Mouse (Mus musculus) inflammation-experienced regulatory T-cells (primary cell): ENCODE results near the gene Prmt7. TPM values are rescaled to one million over a fixed set of nuclear protein-coding genes. Genes with fewer than 3 reads are reported as not detected.

Source experiments
- polyA plus RNA-seq, 2 experiments: library from polyadenylated mRNA; unstranded; fragments of 100-300 nt; shearing (Covaris generic); gene quantifications; one replicate each; pipeline ENCODE4 v1.2.1; 2017

Gene Prmt7
- polyA plus RNA-seq = 10 to 100 TPM; 33.6 to 44.7 TPM

GRCm38 (mm10) chr8:106210821-106211345 is at the start of gene Prmt7, which contains the start of gene Slc7a6os:
Prmt7 (plus strand) TSS chr8:106210936.
Slc7a6os (minus strand) TSS chr8:106210935.

GRCm38 (mm10) chr8:106168356-106169016 is 42.2 kb upstream of the Prmt7 start, which contains the start of gene Slc7a6:
Slc7a6 (plus strand) TSS chr8:106168857.

Other genes with a start within 250 kb of the Prmt7 start
- gene Slc12a4, start 244.8 kb upstream of the Prmt7 start, polyA plus RNA-seq = 10 to 100 TPM; 12.3 to 15.7 TPM
- gene Dpep3, start 231.5 kb upstream of the Prmt7 start, polyA plus RNA-seq = not detected
- gene Dus2, start 219.6 kb upstream of the Prmt7 start, polyA plus RNA-seq = 10 to 100 TPM; 24.2 to 34.3 TPM
- gene Dpep2nb, start 205.0 kb upstream of the Prmt7 start, polyA plus RNA-seq = 1 to 10 TPM in 1 of 2 experiments, not detected in 1; 1.2 TPM
- 10 to 100 TPM; 16.5 to 20.6 TPM for gene Ddx28, start 199.1 kb upstream of the Prmt7 start, polyA plus RNA-seq
- 100 to 1,000 TPM; 125 to 142 TPM for gene Nfatc3, start 152.1 kb upstream of the Prmt7 start, polyA plus RNA-seq
- gene Esrp2, start 74.0 kb upstream of the Prmt7 start, polyA plus RNA-seq = 1 to 10 TPM; 1.2 to 4.4 TPM
- gene Pla2g15, start 60.5 kb upstream of the Prmt7 start, polyA plus RNA-seq = 10 to 100 TPM; 10.9 to 12.5 TPM
- gene Slc7a6, start 42.1 kb upstream of the Prmt7 start, polyA plus RNA-seq = 10 to 100 TPM; 31.0 to 47.3 TPM
- gene Slc7a6os, start within 50 bp of the Prmt7 start, polyA plus RNA-seq = 10 to 100 TPM; 59.8 to 71.9 TPM
- under 1 TPM; 0.18 to 0.64 TPM for gene Smpd3, start 127.1 kb downstream of the Prmt7 start, polyA plus RNA-seq
- 1 to 10 TPM; 6.1 to 6.5 TPM for gene Zfp90, start 204.4 kb downstream of the Prmt7 start, polyA plus RNA-seq